Mouse (Mus musculus) megakaryocyte, embryonic 14.5 days (primary cell): ENCODE results near the gene Saysd1.

Experiments
- FLI1 ChIP-seq: IDR thresholded peaks from 2 replicates; pipeline ENCODE4 v1.6.1; 2012; ENCODE audit warnings: low read length, inconsistent platforms, mixed read lengths
- GATA1 ChIP-seq: IDR thresholded peaks from 3 replicates; pipeline ENCODE4 v1.6.1; 2012; ENCODE audit warnings: mixed read lengths, low read length, inconsistent platforms, borderline replicate concordance

- TF ChIP-seq GATA1 (no peak), FLI1 (no peak)
Measured at GRCm38 (mm10) chr14:20040976-20041375, 97.4 kb downstream of the Saysd1 start.
